Mouse (Mus musculus) heart, embryonic 13.5 days (tissue): ENCODE data around the gene Olfr1150-ps1. TPM values are rescaled to one million over a fixed set of nuclear protein-coding genes. Genes with fewer than 3 reads are reported as not detected.

Experiments
- ATAC-seq: fragments of 200-750 bp; cut with Nextera tagmentation; 2 replicates; pipeline ENCODE4 v1.8.0; 2017; ENCODE audit warnings: moderate TSS enrichment; ENCODE audit not compliant: insufficient number of reproducible peaks, low FRiP score, low TSS enrichment; ENCODE audit errors: extremely low read depth
- H3K27ac ChIP-seq: fragments of 300-500 bp; sonication (generic); replicated peaks from 2 replicates; pipeline ENCODE4 v1.5.1; 2015; ENCODE audit warnings: moderate library complexity, mild to moderate bottlenecking, inconsistent platforms
- H3K27me3 ChIP-seq: fragments of 300-500 bp; sonication (generic); replicated peaks from 2 replicates; pipeline ENCODE4 v1.6.1; 2015; ENCODE audit warnings: mild to moderate bottlenecking, inconsistent platforms
- H3K36me3 ChIP-seq: fragments of 300-500 bp; sonication (generic); 2 replicates; pipeline ENCODE4 v1.6.1; 2015; ENCODE audit warnings: mild to moderate bottlenecking, inconsistent platforms
- H3K4me1 ChIP-seq: fragments of 300-500 bp; sonication (generic); 2 replicates; pipeline ENCODE4 v1.6.1; 2015; ENCODE audit warnings: inconsistent platforms
- H3K4me2 ChIP-seq: fragments of 300-500 bp; sonication (generic); 2 replicates; pipeline ENCODE4 v1.6.1; 2015; ENCODE audit warnings: inconsistent platforms, mild to moderate bottlenecking, moderate library complexity
- H3K4me3 ChIP-seq: fragments of 300-500 bp; sonication (generic); 2 replicates; pipeline ENCODE4 v1.5.1; 2015; ENCODE audit warnings: moderate library complexity, mild to moderate bottlenecking, inconsistent platforms
- H3K9ac ChIP-seq: fragments of 300-500 bp; sonication (generic); 2 replicates; pipeline ENCODE4 v1.6.1; 2015; ENCODE audit warnings: inconsistent platforms, mild to moderate bottlenecking, moderate library complexity
- H3K9me3 ChIP-seq: fragments of 300-500 bp; sonication (generic); 2 replicates; pipeline ENCODE4 v1.6.1; 2016; ENCODE audit warnings: inconsistent platforms
- WGBS: fragments of 180-500 bp; shearing (Covaris S2); methylation state at CpG from one replicate; pipeline ENCODE4 v1.1.7; 2015; ENCODE audit warnings: mixed read lengths; 5-methylcytosine and 5-hydroxymethylcytosine counted together
- polyA plus RNA-seq: library from polyadenylated mRNA; unstranded; fragments of >200 nt; fragmentation: Nextera tagmentation; extraction: Ambion mirVana; gene quantifications from 2 replicates; pipeline ENCODE4 v1.2.1, GENCODE M21; 2015

Olfr1150-ps1 gene
- polyA plus RNA-seq, result not detected in 2 replicates

GRCm38 (mm10) chr2:87843693-87844092 lies at the start of gene Olfr1150-ps1:
Gene Olfr1150-ps1, plus strand, starts transcription at chr2:87843993.
- no peaks in the 10 kb centered on the region for H3K4me1 ChIP-seq
- H3K9ac ChIP-seq, result no peak within 1 kb of the TSS

GRCm38 (mm10) chr2:87800292-87800691 lies 43.5 kb upstream of the Olfr1150-ps1 start, which contains the start of gene Olfr1143:
Gene Olfr1143, plus strand, starts transcription at chr2:87800592.
- ATAC-seq, result no peak
- Histone ChIP-seq H3K4me2 (no peak within 1 kb of the TSS), H3K36me3 (no peaks in the 10 kb centered on the region), H3K4me3 (no peak within 1 kb of the TSS), H3K27me3 (no peaks in the 10 kb centered on the region), H3K4me1 (no peaks in the 10 kb centered on the region), H3K27ac (no peak within 1 kb of the TSS), H3K9me3 (no peaks in the 10 kb centered on the region), H3K9ac (no peak within 1 kb of the TSS)

More at GRCm38 (mm10) chr2:87843693-87844092, at the start of gene Olfr1150-ps1:
- Histone ChIP-seq H3K4me2 (no peak within 1 kb of the TSS), H3K9me3 (no peaks in the 10 kb centered on the region), H3K36me3 (no peaks in the 10 kb centered on the region), H3K27me3 (no peaks in the 10 kb centered on the region), H3K27ac (no peak within 1 kb of the TSS), H3K4me3 (no peak within 1 kb of the TSS)
- WGBS, result 62% methylated on average over 1 of the region's 1 CpGs
- no peak for ATAC-seq

- no peak within 1 kb of the TSS for H3K27ac ChIP-seq
- H3K4me1 ChIP-seq, result no peaks in the 10 kb centered on the region
- no peak within 1 kb of the TSS for H3K4me3 ChIP-seq
- H3K4me2 ChIP-seq, result no peak within 1 kb of the TSS
- 62% methylated on average over 1 of the region's 1 CpGs for WGBS
- ATAC-seq, result no peak
- H3K27me3 ChIP-seq, result no peaks in the 10 kb centered on the region
- no peaks in the 10 kb centered on the region for H3K9me3 ChIP-seq
- H3K9ac ChIP-seq, result no peak within 1 kb of the TSS
- H3K36me3 ChIP-seq, result no peaks in the 10 kb centered on the region
Observed at GRCm38 (mm10) chr2:87809522-87809921, 34.3 kb upstream of the Olfr1150-ps1 start, which contains the start of gene Olfr1145. Gene Olfr1145, plus strand, starts transcription at chr2:87809822.

GRCm38 (mm10) chr2:87830233-87830632 lies 13.6 kb upstream of the Olfr1150-ps1 start, which contains the start of gene Olfr1148:
Gene Olfr1148, plus strand, starts transcription at chr2:87830533.
- no peaks in the 10 kb centered on the region for H3K4me1 ChIP-seq
- no peak within 1 kb of the TSS for H3K9ac ChIP-seq
- no peak within 1 kb of the TSS for H3K27ac ChIP-seq
- H3K27me3 ChIP-seq, result no peaks in the 10 kb centered on the region
- no peak for ATAC-seq
- no peaks in the 10 kb centered on the region for H3K9me3 ChIP-seq
- no peaks in the 10 kb centered on the region for H3K36me3 ChIP-seq
- no peak within 1 kb of the TSS for H3K4me3 ChIP-seq
- no peak within 1 kb of the TSS for H3K4me2 ChIP-seq
- 74% methylated on average over 1 of the region's 1 CpGs for WGBS

GRCm38 (mm10) chr2:87855562-87855961 lies 11.8 kb downstream of the Olfr1150-ps1 start, which contains the start of gene Olfr1151:
Gene Olfr1151, plus strand, starts transcription at chr2:87855862.
- no peaks in the 10 kb centered on the region for H3K27me3 ChIP-seq
- H3K9ac ChIP-seq, result no peak within 1 kb of the TSS
- WGBS, result 77% methylated on average over 1 of the region's 1 CpGs
- H3K4me3 ChIP-seq, result no peak within 1 kb of the TSS
- peaks cover 3% of the 10 kb centered on the region; the same call in 1 of the 2 replicates for H3K9me3 ChIP-seq
- no peak within 1 kb of the TSS for H3K4me2 ChIP-seq
- ATAC-seq, result no peak
- H3K4me1 ChIP-seq, result no peaks in the 10 kb centered on the region
- H3K36me3 ChIP-seq, result no peaks in the 10 kb centered on the region
- no peak within 1 kb of the TSS for H3K27ac ChIP-seq

- no peak within 1 kb of the TSS for H3K9ac ChIP-seq
- no peak within 1 kb of the TSS for H3K27ac ChIP-seq
- H3K9me3 ChIP-seq, result 0 out of 2 replicates have a peak, but pooled peaks cover 3% of the 10 kb centered on the region
- no peak for ATAC-seq
- no peaks in the 10 kb centered on the region for H3K36me3 ChIP-seq
- no peak within 1 kb of the TSS for H3K4me3 ChIP-seq
- H3K27me3 ChIP-seq, result no peaks in the 10 kb centered on the region
- H3K4me1 ChIP-seq, result no peaks in the 10 kb centered on the region
- H3K4me2 ChIP-seq, result no peak within 1 kb of the TSS
Observed at GRCm38 (mm10) chr2:87866192-87866591, 22.4 kb downstream of the Olfr1150-ps1 start, which contains the start of gene Olfr1152. Gene Olfr1152, plus strand, starts transcription at chr2:87866492.

- Histone ChIP-seq H3K27ac (no peak within 1 kb of the TSS), H3K9ac (no peak within 1 kb of the TSS), H3K4me3 (no peak within 1 kb of the TSS), H3K9me3 (no peaks in the 10 kb centered on the region), H3K27me3 (no peaks in the 10 kb centered on the region), H3K36me3 (no peaks in the 10 kb centered on the region), H3K4me1 (no peaks in the 10 kb centered on the region), H3K4me2 (no peak within 1 kb of the TSS)
- no peak for ATAC-seq
- 64% methylated on average over 1 of the region's 1 CpGs for WGBS
Observed at GRCm38 (mm10) chr2:87894662-87895061, 50.9 kb downstream of the Olfr1150-ps1 start, which contains the start of gene Olfr1153. Gene Olfr1153, plus strand, starts transcription at chr2:87894962.

Other genes starting within 250 kb of the Olfr1150-ps1 start
- gene Olfr1130, start 237.8 kb upstream of the Olfr1150-ps1 start, polyA plus RNA-seq, result not detected in 2 replicates
- gene Olfr1131, start 216.9 kb upstream of the Olfr1150-ps1 start, polyA plus RNA-seq, result not detected in 2 replicates
- not detected in 2 replicates for gene Olfr1132, start 206.5 kb upstream of the Olfr1150-ps1 start, polyA plus RNA-seq
- not detected in 2 replicates for gene Olfr1133, start 196.6 kb upstream of the Olfr1150-ps1 start, polyA plus RNA-seq
- gene Olfr1134, start 185.5 kb upstream of the Olfr1150-ps1 start, polyA plus RNA-seq, result not detected in 2 replicates
- not detected in 2 replicates for gene Olfr1135, start 170.3 kb upstream of the Olfr1150-ps1 start, polyA plus RNA-seq
- gene Olfr1136, start 150.0 kb upstream of the Olfr1150-ps1 start, polyA plus RNA-seq, result not detected in 2 replicates
- not detected in 2 replicates for gene Olfr1137, start 130.8 kb upstream of the Olfr1150-ps1 start, polyA plus RNA-seq
- not detected in 2 replicates for gene Olfr1138, start 104.0 kb upstream of the Olfr1150-ps1 start, polyA plus RNA-seq
- gene Olfr1140, start 100.2 kb upstream of the Olfr1150-ps1 start, polyA plus RNA-seq, result not detected in 2 replicates
- gene Olfr1141, start 90.0 kb upstream of the Olfr1150-ps1 start, polyA plus RNA-seq, result not detected in 2 replicates
- gene Olfr152, start 64.5 kb upstream of the Olfr1150-ps1 start, polyA plus RNA-seq, result not detected in 2 replicates
- gene Olfr1143, start 43.4 kb upstream of the Olfr1150-ps1 start, polyA plus RNA-seq, result not detected in 2 replicates
- not detected in 2 replicates for gene Olfr1145, start 34.2 kb upstream of the Olfr1150-ps1 start, polyA plus RNA-seq
- gene Olfr1148, start 13.5 kb upstream of the Olfr1150-ps1 start, polyA plus RNA-seq, result not detected in 2 replicates
- gene Olfr1151, start 11.9 kb downstream of the Olfr1150-ps1 start, polyA plus RNA-seq, result not detected in 2 replicates
- not detected in 2 replicates for gene Olfr1152, start 22.5 kb downstream of the Olfr1150-ps1 start, polyA plus RNA-seq
- not detected in 2 replicates for gene Olfr1153, start 51.0 kb downstream of the Olfr1150-ps1 start, polyA plus RNA-seq
- gene Olfr1154, start 61.2 kb downstream of the Olfr1150-ps1 start, polyA plus RNA-seq, result not detected in 2 replicates
- gene Olfr1155, start 101.1 kb downstream of the Olfr1150-ps1 start, polyA plus RNA-seq, result not detected in 2 replicates
- not detected in 2 replicates for gene Olfr1156, start 109.1 kb downstream of the Olfr1150-ps1 start, polyA plus RNA-seq
- gene Olfr1157, start 124.3 kb downstream of the Olfr1150-ps1 start, polyA plus RNA-seq, result not detected in 2 replicates
- not detected in 2 replicates for gene Olfr74, start 130.7 kb downstream of the Olfr1150-ps1 start, polyA plus RNA-seq
- not detected in 2 replicates for gene Olfr1158, start 146.1 kb downstream of the Olfr1150-ps1 start, polyA plus RNA-seq
- not detected in 2 replicates for gene Olfr1160, start 164.3 kb downstream of the Olfr1150-ps1 start, polyA plus RNA-seq
- not detected in 2 replicates for gene Olfr1161, start 178.8 kb downstream of the Olfr1150-ps1 start, polyA plus RNA-seq
- not detected in 2 replicates for gene Olfr73, start 193.7 kb downstream of the Olfr1150-ps1 start, polyA plus RNA-seq
- gene Olfr1162, start 207.1 kb downstream of the Olfr1150-ps1 start, polyA plus RNA-seq, result not detected in 2 replicates
- gene Olfr1163, start 227.8 kb downstream of the Olfr1150-ps1 start, polyA plus RNA-seq, result not detected in 2 replicates
- not detected in 2 replicates for gene Olfr1164, start 250.0 kb downstream of the Olfr1150-ps1 start, polyA plus RNA-seq